Mouse (Mus musculus): ENCODE data around the gene Itih1. TPM values are rescaled to one million over a fixed set of nuclear protein-coding genes. Genes with fewer than 3 reads are reported as not detected.

Gene Itih1
- 0.04 TPM in 1 of 2 replicates, not detected in the other for total RNA-seq (2012; rRNA removed)
- not detected in 2 replicates for total RNA-seq (2014; rRNA removed)
- not detected in 2 replicates for polyA plus RNA-seq (2012; ENCODE audit: insufficient read length, low read depth)

DNA sequence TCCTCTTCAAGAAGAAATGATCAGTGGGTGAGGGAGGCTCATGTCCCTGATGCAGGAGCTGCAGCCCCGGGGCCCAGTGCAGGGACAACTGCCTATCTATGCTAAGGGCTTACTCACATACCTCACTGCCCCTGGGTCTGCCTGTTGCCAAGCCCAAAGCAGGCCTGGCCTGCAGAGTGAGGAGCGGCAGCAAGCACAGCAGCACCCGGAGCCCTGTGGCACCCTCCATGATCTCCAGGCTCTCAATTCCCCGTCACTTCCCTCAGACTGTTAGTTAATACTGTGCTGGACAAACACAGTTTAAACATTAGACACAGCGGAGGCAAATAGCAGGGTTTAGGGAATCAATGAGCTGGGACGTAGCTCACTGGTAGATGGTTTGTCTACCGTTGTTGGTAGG is at the start of gene Itih1:
Gene Itih1, minus strand, starts transcription at position 252 of the 400 bp plus-strand sequence.
- TF ChIP-seq CTCF (conservative IDR thresholded peaks at IDR 0.05 in 1 of 2, IDR thresholded peaks at IDR 0.05 in 1 of 2; ENCODE audit: low read depth in 2 of 2, low read length in 2 of 2) (no peak), CHD2 (IDR thresholded peaks at IDR 0.05; ENCODE audit: low read length) (no peak), PAX5 (IDR thresholded peaks at IDR 0.05; ENCODE audit: low read length) (no peak), ELF1 (IDR thresholded peaks at IDR 0.05; ENCODE audit: low read depth, low read length) (no peak), POLR2AphosphoS2 (IDR thresholded peaks at IDR 0.05; ENCODE audit: low read depth, low read length) (no peak), MYC (IDR thresholded peaks at IDR 0.05; ENCODE audit: low read depth, low read length) (no peak), POLR2A (IDR thresholded peaks at IDR 0.05; ENCODE audit: low read depth, low read length) (no peak)
- peak within 1 kb of the TSS in 2 of 3 experiments; percentile 33 to 36 for H3K4me3 ChIP-seq (replicated peaks in 1 of 3; ENCODE audit: low read depth in 2 of 3, low read length in 2 of 3, poor library complexity in 1 of 3)
- H3K9me3 ChIP-seq (replicated peaks; ENCODE audit: low read length), result no peaks in the 10 kb centered on the region
- in situ Hi-C loops (cut with MboI; ENCODE audit: low pct_ligation_motif_present, low pct_unique_long_range_greater_than_20kb, low sequenced_read_pairs) (no loop called here), dilution Hi-C loops (cut with MboI; ENCODE audit: extremely low pct_ligation_motif_present, extremely low pct_unique_long_range_greater_than_20kb, low sequenced_read_pairs) (no loop called here)
- peak within 1 kb of the TSS; percentile 94 for H3K9ac ChIP-seq (ENCODE audit: insufficient read depth, low read depth)
- H3K79me2 ChIP-seq (replicated peaks; ENCODE audit: control insufficient read depth, extremely low read depth, insufficient read depth, poor library complexity, severe bottlenecking), result no peaks in the 10 kb centered on the region
- peak within 1 kb of the TSS; percentile 73 for H3K4me2 ChIP-seq (ENCODE audit: insufficient read depth, low read depth, poor library complexity, severe bottlenecking)
- H3K27me3 ChIP-seq (replicated peaks), result peaks cover 5% of the 10 kb centered on the region
- H3K36me3 ChIP-seq (replicated peaks in 1 of 2; ENCODE audit: control insufficient read depth in 1 of 2, insufficient read depth in 1 of 2, low read length in 1 of 2), result peaks cover 0 to 4% of the 10 kb centered on the region in 2 experiments
- H3K4me1 ChIP-seq (ENCODE audit: control insufficient read depth in 1 of 2, insufficient read depth in 2 of 2), result peaks cover 29 to 38% of the 10 kb centered on the region in 2 experiments
- H3K27ac ChIP-seq (ENCODE audit: insufficient read depth, low read depth), result peak within 1 kb of the TSS; percentile 96
- DNase-seq (ENCODE audit: extremely low read depth), result no peak

DNA sequence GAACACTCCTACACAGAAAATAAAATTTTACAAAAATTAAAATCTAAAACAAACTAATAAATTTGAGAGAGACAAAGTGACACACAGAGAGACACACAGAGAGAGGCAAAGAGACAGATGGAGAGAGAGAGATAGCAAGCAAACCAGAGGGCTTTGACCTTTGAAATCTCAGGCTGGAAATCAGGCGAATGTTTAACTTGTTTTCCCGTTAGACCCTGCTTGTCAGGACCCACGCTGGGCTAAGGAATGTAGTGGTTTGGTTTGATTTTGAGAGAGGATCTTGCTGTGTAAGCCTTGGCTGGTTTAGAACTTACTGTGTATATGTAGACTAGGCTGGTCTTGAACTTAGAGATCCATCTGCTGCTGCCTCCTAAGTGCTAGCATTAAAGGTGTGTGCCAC is 33.1 kb upstream of the Itih1 start:
- no peak for TF ChIP-seq UBTF (IDR thresholded peaks at IDR 0.05; ENCODE audit: low read depth, low read length)
- no peak for TF ChIP-seq SMC3 (IDR thresholded peaks at IDR 0.05; ENCODE audit: low read depth, low read length)
- no peak for TF ChIP-seq MXI1 (IDR thresholded peaks at IDR 0.05; ENCODE audit: low read depth, low read length)
- no peak for TF ChIP-seq ELF1 (IDR thresholded peaks at IDR 0.05; ENCODE audit: low read depth, low read length)
- TF ChIP-seq JUND (conservative IDR thresholded peaks at IDR 0.05; ENCODE audit: low read depth, low read length), result no peak
- TF ChIP-seq CHD1 (IDR thresholded peaks at IDR 0.05; ENCODE audit: low read depth, low read length), result no peak
- TF ChIP-seq PAX5 (IDR thresholded peaks at IDR 0.05; ENCODE audit: low read length), result no peak
- no peak for TF ChIP-seq ZKSCAN1 (IDR thresholded peaks at IDR 0.05; ENCODE audit: borderline replicate concordance, low read depth, low read length)
- no peak for TF ChIP-seq USF1 (IDR thresholded peaks at IDR 0.05; ENCODE audit: low read depth, low read length)
- TF ChIP-seq HCFC1 (IDR thresholded peaks at IDR 0.05; ENCODE audit: low read depth, low read length), result no peak
- TF ChIP-seq CTCF (conservative IDR thresholded peaks at IDR 0.05 in 1 of 2, IDR thresholded peaks at IDR 0.05 in 1 of 2; ENCODE audit: low read depth in 2 of 2, low read length in 2 of 2), result no peak
- TF ChIP-seq IRF4 (IDR thresholded peaks at IDR 0.05; ENCODE audit: low read depth, low read length), result no peak
- TF ChIP-seq MEF2A (IDR thresholded peaks at IDR 0.05; ENCODE audit: borderline replicate concordance, low read depth, low read length), result no peak
- no peak for TF ChIP-seq MAFK (IDR thresholded peaks at IDR 0.05; ENCODE audit: insufficient replicate concordance, low read length)
- no peak for TF ChIP-seq RCOR1 (conservative IDR thresholded peaks at IDR 0.05; ENCODE audit: low read depth, low read length)
- Histone ChIP-seq H3K9me3 (replicated peaks; ENCODE audit: low read length) (no peaks in the 10 kb centered on the region), H3K4me2 (ENCODE audit: insufficient read depth, low read depth, poor library complexity, severe bottlenecking) (no peak overlapping the region), H3K4me1 (ENCODE audit: control insufficient read depth in 1 of 2, insufficient read depth in 2 of 2) (no peaks in the 10 kb centered on the region), H3K4me3 (replicated peaks in 1 of 3; ENCODE audit: low read depth in 2 of 3, low read length in 2 of 3, poor library complexity in 1 of 3) (no peak overlapping the region), H3K27ac (ENCODE audit: insufficient read depth, low read depth) (no peak overlapping the region), H3K9ac (ENCODE audit: insufficient read depth, low read depth) (no peak overlapping the region), H3K36me3 (replicated peaks in 1 of 2; ENCODE audit: control insufficient read depth in 1 of 2, insufficient read depth in 1 of 2, low read length in 1 of 2) (peaks cover 18 to 62% of the 10 kb centered on the region in 2 experiments), H3K27me3 (replicated peaks) (no peaks in the 10 kb centered on the region), H3K79me2 (replicated peaks; ENCODE audit: control insufficient read depth, extremely low read depth, insufficient read depth, poor library complexity, severe bottlenecking) (no peaks in the 10 kb centered on the region)
- dilution Hi-C loops (cut with MboI; ENCODE audit: extremely low pct_ligation_motif_present, extremely low pct_unique_long_range_greater_than_20kb, low sequenced_read_pairs) (no loop called here), in situ Hi-C loops (cut with MboI; ENCODE audit: low pct_ligation_motif_present, low pct_unique_long_range_greater_than_20kb, low sequenced_read_pairs) (no loop called here)
- DNase-seq (ENCODE audit: extremely low read depth), result no peak
